Mouse (Mus musculus): ENCODE data around the gene Golgb1. TPM values are rescaled to one million over a fixed set of nuclear protein-coding genes. Genes with fewer than 3 reads are reported as not detected.

Golgb1 gene
- total and polyA plus RNA-seq, 3 experiments, result 16.8 to 35.0 (median 34.1) TPM

GRCm38 (mm10) chr16:36877316-36877715 lies 2.4 kb downstream of the Golgb1 start:
- DNase-seq (ENCODE audit: low read depth, low spot score), result peak; percentile 60
- Histone ChIP-seq H3K79me2 (ENCODE audit: control insufficient read depth, insufficient read depth, low read length, poor library complexity) (peaks cover 18% of the 10 kb centered on the region), H3K9ac (ENCODE audit: control insufficient read depth, low read depth, low read length, poor library complexity, severe bottlenecking) (no peak overlapping the region), H3K4me3 (ENCODE audit: control insufficient read depth in 1 of 2, insufficient read depth in 1 of 2, low read depth in 2 of 2, low read length in 2 of 2) (no peak overlapping the region), H3K27ac (ENCODE audit: control insufficient read depth, low read depth, low read length) (no peak overlapping the region), H3K9me3 (replicated peaks; ENCODE audit: insufficient read depth, low read length) (no peaks in the 10 kb centered on the region), H3K27me3 (ENCODE audit: control insufficient read depth in 1 of 2, insufficient read depth in 2 of 2, low read length in 2 of 2) (no peaks in the 10 kb centered on the region), H3K36me3 (ENCODE audit: control insufficient read depth in 1 of 2, insufficient read depth in 2 of 2, low read length in 2 of 2) (peaks cover 0 to 15% of the 10 kb centered on the region in 2 experiments; a peak in 2 of 4 replicates), H3K4me1 (ENCODE audit: control insufficient read depth in 1 of 2, insufficient read depth in 2 of 2, low read length in 2 of 2) (peaks cover 4 to 10% of the 10 kb centered on the region in 2 experiments; a peak in 3 of 4 replicates)
- TF ChIP-seq SMC3 (IDR thresholded peaks at IDR 0.05; ENCODE audit: low read depth, low read length), result peak; percentile 47
- TF ChIP-seq NRF1 (IDR thresholded peaks at IDR 0.05; ENCODE audit: insufficient read depth, low read depth, low read length, poor library complexity, severe bottlenecking), result no peak
- TF ChIP-seq CTCF (IDR thresholded peaks at IDR 0.05 in 2 of 3, conservative IDR thresholded peaks at IDR 0.05 in 1 of 3; ENCODE audit: control insufficient read depth in 1 of 3, insufficient read depth in 1 of 3, low read depth in 2 of 3, low read length in 3 of 3, poor library complexity in 1 of 3, severe bottlenecking in 1 of 3), result peak; percentile 34 to 55 (median 53); a peak in 5 of 6 replicates
- no peak for TF ChIP-seq ELF1 (IDR thresholded peaks at IDR 0.05; ENCODE audit: low read depth, low read length)
- no peak for TF ChIP-seq TAL1 (IDR thresholded peaks at IDR 0.05; ENCODE audit: low read length)
- TF ChIP-seq ZC3H11A (IDR thresholded peaks at IDR 0.05; ENCODE audit: low read depth, low read length), result no peak
- TF ChIP-seq ZNF384 (IDR thresholded peaks at IDR 0.05; ENCODE audit: low read depth, low read length), result no peak
- no peak for TF ChIP-seq TBP (IDR thresholded peaks at IDR 0.05; ENCODE audit: low read depth, low read length)
- no peak for TF ChIP-seq RCOR1 (IDR thresholded peaks at IDR 0.05; ENCODE audit: low read depth, low read length)
- no peak for TF ChIP-seq GABPA (IDR thresholded peaks at IDR 0.05; ENCODE audit: low read depth, low read length)
- TF ChIP-seq NELFE (IDR thresholded peaks at IDR 0.05; ENCODE audit: low read depth, low read length), result no peak
- no peak for TF ChIP-seq HCFC1 (IDR thresholded peaks at IDR 0.05; ENCODE audit: low read depth, low read length)
- TF ChIP-seq KAT2A (conservative IDR thresholded peaks at IDR 0.05; ENCODE audit: low read depth, low read length), result no peak
- no peak for TF ChIP-seq E2F4 (IDR thresholded peaks at IDR 0.05; ENCODE audit: borderline replicate concordance, low read depth, low read length)
- TF ChIP-seq SIN3A (IDR thresholded peaks at IDR 0.05; ENCODE audit: low read length), result no peak
- peak; percentile 23 for TF ChIP-seq RAD21 (IDR thresholded peaks at IDR 0.05; ENCODE audit: low read depth, low read length)
- TF ChIP-seq POLR2A (IDR thresholded peaks at IDR 0.05; ENCODE audit: control insufficient read depth in 1 of 2, insufficient read depth in 1 of 2, low read depth in 1 of 2, low read length in 2 of 2, poor library complexity in 1 of 2), result no peak

GRCm38 (mm10) chr16:36882737-36883343 lies 7.9 kb downstream of the Golgb1 start:
- H3K27ac ChIP-seq (ENCODE audit: control insufficient read depth, low read depth, low read length), result no peak overlapping the region
- peaks cover 0 to 4% of the 10 kb centered on the region in 2 experiments; a peak in 1 of 4 replicates for H3K4me1 ChIP-seq (ENCODE audit: control insufficient read depth in 1 of 2, insufficient read depth in 2 of 2, low read length in 2 of 2)
- no peak for TF ChIP-seq POLR2AphosphoS2 (IDR thresholded peaks at IDR 0.05; ENCODE audit: low read length)
- no peak for TF ChIP-seq USF2 (IDR thresholded peaks at IDR 0.05; ENCODE audit: borderline replicate concordance in 1 of 2, insufficient read depth in 1 of 2, low read depth in 1 of 2, low read length in 2 of 2)
- no peak for TF ChIP-seq E2F4 (IDR thresholded peaks at IDR 0.05; ENCODE audit: borderline replicate concordance, low read depth, low read length)
- no peak for TF ChIP-seq TBP (IDR thresholded peaks at IDR 0.05; ENCODE audit: low read depth, low read length)
- TF ChIP-seq MYC (IDR thresholded peaks at IDR 0.05; ENCODE audit: low read depth, low read length), result no peak
- TF ChIP-seq HCFC1 (IDR thresholded peaks at IDR 0.05; ENCODE audit: low read depth, low read length), result no peak
- no peak for TF ChIP-seq RAD21 (IDR thresholded peaks at IDR 0.05; ENCODE audit: low read depth, low read length)
- no peak for TF ChIP-seq MEF2A (IDR thresholded peaks at IDR 0.05; ENCODE audit: extremely low read depth, insufficient replicate concordance, low read depth, low read length, poor library complexity, severe bottlenecking)
- TF ChIP-seq JUND (IDR thresholded peaks at IDR 0.05; ENCODE audit: low read depth, low read length), result no peak
- H3K9ac ChIP-seq (ENCODE audit: control insufficient read depth, low read depth, low read length, poor library complexity, severe bottlenecking), result no peak overlapping the region
- no peaks in the 10 kb centered on the region for H3K27me3 ChIP-seq (ENCODE audit: control insufficient read depth in 1 of 2, insufficient read depth in 2 of 2, low read length in 2 of 2)
- no peak overlapping the region for H3K4me3 ChIP-seq (ENCODE audit: control insufficient read depth in 1 of 2, insufficient read depth in 1 of 2, low read depth in 2 of 2, low read length in 2 of 2)
- no peak for DNase-seq (ENCODE audit: low read depth, low spot score)
- peaks cover 1% of the 10 kb centered on the region; the same call in 1 of the 2 replicates for H3K79me2 ChIP-seq (ENCODE audit: control insufficient read depth, insufficient read depth, low read length, poor library complexity)
- no peaks in the 10 kb centered on the region for H3K9me3 ChIP-seq (replicated peaks; ENCODE audit: insufficient read depth, low read length)
- H3K36me3 ChIP-seq (ENCODE audit: control insufficient read depth in 1 of 2, insufficient read depth in 2 of 2, low read length in 2 of 2), result peaks cover 2 to 3% of the 10 kb centered on the region in 2 experiments; a peak in 3 of 4 replicates

Data from MEL (cell line).